Mouse (Mus musculus): ENCODE data around the gene Mtor.

GRCm38 (mm10) chr4:148408256-148408975 is 40.0 kb upstream of the Mtor start:
- TF ChIP-seq POLR2A (IDR thresholded peaks at IDR 0.05; ENCODE audit: borderline replicate concordance, insufficient read depth, low read length), result no peak
- TF ChIP-seq CTCF (IDR thresholded peaks at IDR 0.05; ENCODE audit: borderline replicate concordance, insufficient read depth, low read depth, low read length), result no peak
